Mouse (Mus musculus) mouse embryonic stem cell (cell line): Measurements from ENCODE around the gene Lcp1.

Experiments
- in situ Hi-C, 2 experiments: fragments of 300-500 bp; cut with MboI; formaldehyde crosslinking; loops; 1 replicate in 1 of 2; 3 replicates in 1 of 2; pipeline ENCODE4 v1.14.3; 2019 to 2020; ENCODE audit warnings: low sequenced_read_pairs in 2 of 2, low pct_unique_long_range_greater_than_20kb in 1 of 2, mixed read lengths in 1 of 2; ENCODE audit not compliant: unreplicated experiment in 1 of 2

The Lcp1 gene

DNA sequence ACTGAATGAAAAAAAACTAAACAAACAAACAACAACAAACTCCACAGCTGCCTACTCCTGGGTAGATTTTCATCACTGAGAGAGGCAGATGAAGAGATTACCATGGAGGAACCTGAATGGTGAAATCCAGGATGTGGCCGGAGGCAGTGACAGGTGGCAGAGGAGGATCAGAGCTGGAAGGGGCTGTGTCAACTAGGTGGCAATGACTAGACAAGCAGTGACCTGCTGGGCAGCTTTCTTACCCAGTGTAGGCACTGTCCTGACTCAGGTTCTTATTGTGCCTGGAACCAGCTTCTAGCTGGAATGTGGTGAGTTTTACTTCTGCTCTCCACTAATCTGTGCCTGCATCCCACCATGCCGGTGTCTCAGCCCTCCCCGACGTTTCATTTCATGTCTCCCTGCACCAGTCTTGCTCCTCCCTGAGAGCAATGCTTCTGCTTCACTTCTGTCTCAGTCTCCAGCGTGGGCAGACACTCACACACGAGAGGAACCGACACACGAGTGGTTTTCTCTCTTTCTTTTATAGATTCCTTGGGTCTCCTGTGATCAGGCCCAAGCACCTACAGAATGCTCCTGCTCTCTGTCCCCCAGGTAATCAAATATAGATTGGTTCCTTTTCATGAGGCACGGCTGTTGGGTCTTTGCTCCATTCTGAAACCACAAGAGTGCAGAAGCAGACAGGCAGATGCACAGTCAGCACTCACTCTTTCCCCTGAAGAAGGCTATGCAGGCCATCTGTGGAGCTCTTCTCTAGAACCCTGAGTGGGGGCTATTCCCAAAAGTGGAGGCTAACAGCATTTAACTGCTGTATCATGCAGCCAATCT is 44.0 kb downstream of the Lcp1 start:
- in situ Hi-C loops: no loop called here

DNA sequence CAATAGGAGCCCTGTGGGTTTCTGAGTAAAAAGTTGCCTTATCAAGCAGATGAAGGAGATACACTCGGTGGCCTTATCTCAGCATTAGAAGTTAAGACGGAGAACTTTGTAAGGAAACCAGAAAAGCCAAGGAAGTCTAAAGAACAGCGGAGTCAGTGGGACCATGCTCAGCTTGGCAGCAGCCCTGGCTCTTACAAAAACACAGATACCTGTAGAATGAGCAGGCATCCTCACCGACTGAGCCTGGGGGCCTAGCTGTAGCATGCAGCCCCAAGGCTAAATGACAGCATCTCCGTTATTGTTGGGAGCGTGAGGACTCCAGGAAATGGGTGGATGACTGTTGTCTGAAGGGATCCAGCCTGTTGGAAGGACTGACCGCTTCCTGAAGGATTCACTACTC is 44.9 kb downstream of the Lcp1 start:
- in situ Hi-C loops: no loop called here

DNA sequence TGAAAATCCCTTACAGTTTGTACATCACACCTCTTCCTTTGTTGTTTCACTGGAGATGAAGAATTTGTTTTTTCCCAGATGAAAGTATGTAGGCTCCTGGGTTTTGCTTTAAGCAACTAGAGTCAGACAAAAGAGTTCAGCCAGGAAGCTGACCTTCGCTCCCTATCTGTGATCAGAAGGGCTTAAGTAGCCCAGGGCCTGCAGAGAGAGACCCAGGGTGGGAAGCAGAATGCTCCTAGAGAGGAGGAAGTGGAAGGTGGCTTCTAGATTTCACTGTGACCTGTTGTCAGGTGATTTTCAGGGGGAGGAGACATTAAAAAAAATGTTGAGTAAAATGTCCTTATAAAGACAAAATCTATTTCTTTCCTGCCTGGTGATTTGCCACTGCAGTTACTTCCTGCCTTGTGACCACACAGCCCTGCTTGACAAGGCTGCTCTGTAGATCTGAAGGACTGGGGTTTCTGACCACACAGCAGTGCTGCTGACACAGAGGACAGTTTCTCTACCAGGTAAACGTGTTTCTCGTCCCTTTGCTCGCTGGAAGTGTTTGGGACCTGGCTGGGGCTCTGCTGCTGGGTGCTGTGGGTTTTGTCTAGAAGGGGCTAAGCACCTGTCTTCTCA is 45.6 kb downstream of the Lcp1 start:
- in situ Hi-C loops: no loop called here

DNA sequence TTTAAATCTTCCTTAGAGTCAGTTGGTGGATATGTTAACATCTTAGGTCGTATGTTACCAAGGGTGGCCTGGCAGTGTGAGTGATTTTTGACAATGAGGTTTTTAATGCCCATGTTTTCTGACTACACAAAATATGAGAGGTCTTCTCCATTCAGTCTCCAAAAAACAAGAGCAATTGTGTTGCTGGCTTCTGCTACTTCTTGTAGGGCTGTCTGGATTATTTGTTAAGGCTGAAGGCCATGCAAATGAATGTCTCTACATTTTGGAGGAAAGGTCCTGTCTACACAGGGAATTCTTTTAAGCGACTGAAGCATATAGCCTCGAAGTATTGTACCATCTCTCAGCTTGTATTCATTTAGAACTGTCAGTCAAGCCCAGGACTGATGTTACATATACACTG is 46.5 kb downstream of the Lcp1 start:
- in situ Hi-C loops: no loop called here

DNA sequence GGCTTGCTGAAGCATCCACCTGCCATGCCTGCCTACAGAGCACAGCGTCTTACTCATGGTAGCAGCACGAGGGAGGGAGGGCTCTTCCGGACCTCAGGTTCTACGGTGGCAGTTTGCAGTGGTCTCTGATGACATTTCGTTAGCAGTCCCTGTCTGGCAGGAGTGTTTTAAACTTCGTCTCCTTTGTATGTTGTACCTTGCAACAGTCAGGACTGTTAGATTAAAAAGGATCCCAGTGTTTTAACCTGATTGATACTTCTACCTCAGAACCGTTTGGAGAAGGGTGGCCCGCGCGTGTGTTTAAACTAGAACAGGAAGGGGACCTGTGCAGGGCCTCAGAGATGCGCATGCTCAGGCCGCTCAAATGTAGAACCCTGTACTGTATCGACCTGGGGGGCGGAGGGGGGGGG is 47.5 kb downstream of the Lcp1 start:
- in situ Hi-C loops: no loop called here

DNA sequence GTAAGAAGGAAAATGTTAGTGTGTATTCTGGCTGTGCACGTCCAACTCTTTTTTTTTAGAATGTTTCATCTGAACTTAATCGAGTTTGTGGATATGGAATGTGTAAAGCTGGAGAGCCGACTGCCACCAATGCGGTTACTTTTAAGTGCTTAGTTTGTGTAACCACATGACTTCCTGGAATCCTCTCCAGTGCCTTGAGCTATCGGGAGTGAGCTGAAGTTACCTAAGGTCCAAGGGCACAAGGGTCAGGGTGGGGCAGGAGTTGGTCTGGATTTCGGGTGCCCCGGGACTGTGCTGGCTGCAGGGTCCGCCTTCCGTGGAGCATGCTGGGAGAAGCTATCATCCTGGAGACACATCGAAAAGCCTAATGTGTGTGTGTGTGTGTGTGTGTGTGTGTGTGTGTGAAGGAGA is 47.9 kb downstream of the Lcp1 start:
- in situ Hi-C loops: no loop called here

DNA sequence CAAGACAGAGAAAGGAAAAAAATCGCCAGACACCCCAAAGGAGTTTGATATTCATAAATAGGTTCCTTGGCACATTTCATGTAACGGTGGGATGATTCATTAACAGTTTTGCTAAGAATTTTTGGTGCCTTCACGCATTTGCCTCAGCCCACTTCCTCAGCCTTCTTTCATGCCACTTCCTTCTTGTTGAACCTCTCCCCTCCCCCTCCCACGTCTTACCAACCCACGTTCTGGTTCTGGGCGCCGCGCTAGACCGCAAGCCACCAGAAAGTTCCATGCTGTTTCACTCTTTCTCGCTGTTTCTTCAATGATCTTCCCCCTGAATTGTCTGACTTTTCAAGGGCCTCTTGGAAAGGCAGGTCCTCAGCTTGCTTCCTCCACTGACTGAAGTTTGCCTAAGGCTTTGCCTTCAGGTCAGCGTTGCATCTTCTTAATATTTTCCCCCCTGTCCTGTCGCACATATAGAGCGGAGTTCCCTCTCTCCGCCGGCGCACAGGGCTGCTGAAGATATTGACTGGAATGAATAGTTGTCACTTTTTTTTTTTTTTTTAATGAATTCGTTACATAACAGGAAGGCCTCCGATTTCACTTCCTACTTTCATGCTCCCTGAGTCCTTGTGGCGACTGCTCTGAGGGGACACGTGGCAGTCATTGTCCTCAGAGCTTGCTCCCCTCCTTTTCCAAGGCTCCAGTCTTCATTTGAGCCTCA is 48.5 kb downstream of the Lcp1 start:
- in situ Hi-C loops: no loop called here

DNA sequence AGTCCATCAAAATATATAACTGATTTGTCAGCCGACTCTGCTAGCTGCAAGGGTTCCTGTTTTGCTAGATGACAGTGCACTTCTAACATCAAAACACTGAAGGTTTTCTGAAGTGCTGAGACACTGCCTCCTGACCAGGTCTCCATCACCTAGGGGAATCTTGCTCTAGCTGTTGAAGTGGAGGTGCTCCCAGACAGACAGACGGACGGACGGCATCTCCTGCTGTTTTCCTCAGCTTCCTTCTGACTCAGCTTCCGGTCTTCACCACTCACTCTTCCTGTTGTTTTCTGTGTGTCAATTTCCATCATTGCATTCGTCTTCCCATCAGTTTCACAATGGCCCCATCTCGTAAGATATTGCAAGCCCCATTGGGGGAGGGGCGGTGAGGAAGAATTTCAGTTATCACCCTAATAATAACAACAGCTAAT is 49.7 kb downstream of the Lcp1 start:
- in situ Hi-C loops: no loop called here

DNA sequence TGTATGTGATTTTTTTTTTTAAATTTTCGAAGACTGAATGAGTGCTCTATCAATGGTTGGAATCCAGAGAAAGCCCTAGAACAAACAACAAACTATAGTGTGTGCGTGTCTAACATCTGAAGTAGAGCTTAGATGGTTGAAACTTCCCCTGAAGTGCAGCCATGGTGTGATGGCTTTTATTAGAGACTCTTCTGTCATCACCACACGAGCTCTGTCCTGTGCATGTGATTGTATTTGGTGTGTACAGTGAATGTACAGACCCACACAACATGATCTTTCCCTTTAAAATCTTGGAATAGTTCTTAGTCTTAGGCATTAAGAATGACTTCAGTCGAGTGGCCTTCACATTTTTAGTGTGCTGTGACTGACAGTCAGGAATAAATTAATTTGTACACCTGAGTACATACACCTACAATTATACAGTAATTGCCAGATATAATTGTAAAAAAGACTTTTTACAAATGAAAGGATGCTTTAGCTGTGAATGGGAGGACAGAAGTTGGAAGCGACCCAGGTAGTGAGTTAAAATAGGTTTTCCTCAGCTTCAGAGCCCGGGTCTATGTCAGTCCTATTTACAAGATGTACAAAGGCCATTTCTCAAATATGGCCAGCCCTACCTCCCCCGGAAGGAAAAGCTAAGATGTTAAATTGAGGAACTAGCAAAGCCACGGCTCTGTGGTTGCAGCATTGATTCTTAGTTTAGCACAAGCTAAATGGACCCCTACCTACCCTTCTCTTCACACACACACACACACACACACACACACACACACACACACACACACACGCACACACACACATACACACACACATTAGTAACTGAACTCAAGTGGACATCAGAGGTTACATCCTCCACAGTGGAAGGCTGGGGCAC is 50.4 kb downstream of the Lcp1 start:
- in situ Hi-C loops: no loop called here

DNA sequence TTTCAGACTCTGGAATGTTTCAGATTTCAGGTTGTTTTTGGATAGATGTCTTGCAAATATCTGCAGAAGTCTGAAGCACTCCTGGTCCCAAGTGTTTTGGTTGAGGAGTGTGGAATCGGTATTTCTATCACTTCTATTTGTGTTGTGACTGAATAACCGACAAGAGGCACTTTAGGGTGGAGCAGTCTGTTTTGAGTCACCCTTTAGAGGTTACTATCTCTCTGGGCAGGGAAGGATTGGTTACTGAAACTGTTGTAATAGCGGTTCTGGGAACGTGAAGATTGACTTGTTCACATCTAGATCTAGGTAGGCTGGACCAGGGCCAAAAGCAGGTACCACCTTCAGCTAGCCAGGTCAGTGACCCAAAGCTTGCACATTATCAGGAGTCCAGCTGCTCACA is 51.5 kb downstream of the Lcp1 start:
- in situ Hi-C loops: no loop called here

DNA sequence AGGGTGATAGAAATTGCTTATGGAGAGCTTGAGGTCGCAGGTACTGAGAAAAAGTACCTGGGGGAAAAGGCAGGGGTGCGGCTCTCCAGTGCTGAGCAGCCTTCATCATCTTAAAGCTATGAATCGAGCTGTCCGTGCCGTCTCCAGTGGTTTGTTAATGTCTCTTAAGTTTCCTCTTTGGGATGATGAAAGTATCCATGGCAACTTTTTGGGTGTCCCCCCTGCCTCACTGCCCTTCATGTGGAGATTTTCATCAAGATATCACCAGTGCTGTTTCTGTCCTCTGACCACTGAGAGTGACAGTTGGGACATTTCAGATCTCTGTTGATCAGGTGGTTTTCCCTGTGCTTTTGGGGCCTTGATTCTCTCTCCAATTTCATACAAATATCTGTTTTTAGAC is 51.9 kb downstream of the Lcp1 start:
- in situ Hi-C loops: no loop called here

DNA sequence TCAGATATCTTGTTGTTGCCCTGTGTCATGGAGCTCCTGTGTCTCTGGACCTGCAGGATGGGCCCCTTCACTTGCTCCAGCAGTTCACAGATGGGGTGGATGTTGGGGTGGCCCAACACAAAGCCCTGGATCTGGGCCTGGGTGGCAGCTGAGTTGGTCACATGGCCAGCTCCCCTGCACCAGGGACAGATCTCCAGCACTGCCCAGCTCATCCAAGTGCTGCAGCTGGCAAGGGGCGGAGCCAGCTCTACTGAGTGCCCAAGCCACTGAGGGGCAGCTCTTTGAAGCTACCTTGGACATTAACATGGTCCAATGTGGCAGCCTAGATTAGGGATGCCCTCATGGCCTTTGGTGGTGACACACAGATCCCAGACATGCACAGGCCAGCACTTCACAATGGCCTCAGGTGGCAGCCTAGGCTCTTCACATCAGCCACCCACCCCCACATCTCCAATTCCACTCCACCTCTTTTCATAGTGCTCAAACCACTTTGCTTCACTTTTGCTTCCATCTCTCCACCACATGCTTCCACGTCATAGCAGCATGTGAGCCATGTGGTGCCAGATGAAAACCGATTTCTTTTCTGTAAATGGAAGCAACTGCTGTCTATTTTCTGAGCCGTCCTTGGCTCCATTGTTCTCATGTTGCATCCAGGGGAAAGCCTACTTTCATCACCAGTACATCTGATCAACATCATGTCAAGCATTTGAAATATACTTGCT is 53.3 kb downstream of the Lcp1 start:
- in situ Hi-C loops: no loop called here

DNA sequence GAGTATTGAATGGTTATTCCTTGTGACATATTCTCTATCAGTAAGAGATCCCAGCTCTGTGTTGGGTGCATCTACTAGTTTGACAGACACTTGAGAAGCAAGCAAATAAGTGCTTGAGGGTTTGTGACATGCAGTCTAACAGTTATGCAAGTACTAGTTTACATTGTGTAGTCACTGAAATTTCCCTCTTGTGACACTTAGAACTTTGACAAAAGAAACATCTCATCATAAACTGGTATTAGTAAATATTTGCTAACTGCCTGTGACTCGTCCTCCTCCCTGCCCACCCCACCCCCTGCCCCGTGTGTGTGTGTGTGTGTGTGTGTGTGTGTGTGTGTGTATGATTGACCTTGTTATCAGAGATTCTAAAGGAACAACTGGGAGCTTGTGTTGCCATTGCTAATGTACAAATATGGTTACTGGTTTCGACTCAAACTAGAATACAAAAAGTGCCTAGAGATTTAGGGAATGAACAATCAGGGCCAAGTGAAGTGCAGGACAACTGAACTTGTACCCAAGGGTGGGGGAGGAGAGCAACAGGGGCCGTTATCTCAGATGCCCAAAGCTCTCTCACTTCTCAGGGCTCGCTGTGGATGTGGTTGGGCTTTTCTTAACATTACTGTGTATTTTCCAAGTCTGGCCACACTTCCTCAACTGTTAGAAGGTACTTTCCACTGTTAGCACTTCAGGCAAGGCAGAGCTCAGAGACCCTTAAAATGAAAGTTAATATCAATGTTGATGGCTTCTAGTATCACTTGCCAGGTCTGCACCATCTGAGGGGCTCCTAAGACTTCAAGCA is 55.1 kb downstream of the Lcp1 start:
- in situ Hi-C loops: no loop called here

DNA sequence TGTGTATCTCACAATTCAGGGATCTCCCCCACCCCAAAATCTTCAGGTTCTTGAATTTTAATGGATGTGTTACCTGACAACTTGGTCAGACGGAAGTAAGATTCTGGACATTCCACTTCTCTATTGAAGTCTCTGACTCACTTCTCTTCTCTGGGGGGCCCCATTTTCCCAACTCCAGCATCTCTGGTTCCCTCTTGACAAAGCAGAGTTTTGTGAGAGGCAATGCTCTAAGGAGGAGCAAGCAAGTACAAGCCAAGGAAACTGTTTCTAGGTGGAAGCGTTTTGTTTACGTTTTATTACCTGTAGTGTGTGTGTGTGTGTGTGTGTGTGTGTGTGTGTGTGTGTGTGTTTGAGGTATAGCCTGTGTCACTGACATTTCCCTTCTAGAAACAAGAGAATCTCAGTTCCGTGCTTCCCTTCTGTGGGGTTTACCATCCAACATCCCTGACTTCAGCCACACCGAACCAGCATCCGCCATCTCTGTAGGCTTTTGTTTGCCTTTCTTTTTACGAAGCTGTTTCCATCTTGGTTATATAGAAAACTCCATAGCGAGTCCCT is 56.0 kb downstream of the Lcp1 start:
- in situ Hi-C loops: no loop called here

DNA sequence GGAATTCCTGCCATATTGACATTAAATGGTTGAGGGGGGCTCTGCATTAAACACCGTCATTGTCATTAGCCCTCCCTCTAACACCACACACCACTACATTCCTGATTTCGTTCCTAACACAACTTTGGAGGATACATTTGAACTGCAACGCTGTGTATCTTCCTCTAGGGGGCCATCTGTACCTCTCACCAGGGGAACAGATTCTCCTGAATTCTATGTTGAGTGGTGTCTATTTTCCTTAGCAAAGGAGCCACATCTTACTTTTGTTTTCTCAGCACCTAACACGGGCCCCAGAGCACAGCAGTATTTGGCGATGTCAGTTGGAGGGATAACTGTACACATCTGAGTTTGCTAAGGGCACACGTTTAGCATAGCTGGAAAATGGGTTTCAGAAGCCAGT is 57.6 kb downstream of the Lcp1 start:
- in situ Hi-C loops: no loop called here

DNA sequence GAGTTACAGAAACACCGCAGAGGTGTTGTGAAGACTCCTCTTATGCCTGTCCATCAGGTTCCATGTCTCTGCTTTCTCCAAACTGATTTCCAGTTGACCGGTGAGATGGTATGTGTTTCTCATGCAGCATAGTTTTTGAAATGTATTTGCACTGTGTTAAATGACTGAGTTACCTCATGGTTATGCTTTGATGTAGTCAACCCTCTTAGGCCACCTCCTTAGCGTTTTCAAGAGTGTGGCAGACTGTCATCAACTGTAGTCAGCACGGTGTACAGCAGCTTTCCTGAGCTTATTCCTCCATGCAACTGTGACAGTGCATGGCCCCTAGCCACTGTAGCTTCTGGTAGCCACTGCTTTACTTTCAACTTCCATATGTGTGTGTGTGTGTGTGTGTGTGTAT is 58.1 kb downstream of the Lcp1 start:
- in situ Hi-C loops: no loop called here

DNA sequence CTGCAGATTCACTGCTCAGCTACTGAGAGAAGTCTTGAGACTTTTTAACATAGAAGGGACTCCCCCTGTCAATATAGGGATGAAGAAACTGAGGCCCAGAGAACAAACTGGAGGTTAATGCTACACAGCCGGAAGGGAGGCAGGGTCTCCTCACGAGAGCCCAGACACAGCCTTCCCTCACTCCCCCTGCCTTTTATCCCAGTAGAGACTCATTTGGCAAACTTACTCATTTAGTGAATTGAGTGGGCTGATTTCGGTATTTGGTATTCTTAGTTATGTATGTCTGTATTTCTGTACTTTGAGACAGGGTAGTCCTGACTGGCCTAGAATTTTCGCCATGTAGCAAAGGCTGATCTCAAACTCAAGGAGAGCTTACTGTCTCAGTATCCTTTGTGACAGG is 59.8 kb downstream of the Lcp1 start:
- in situ Hi-C loops: no loop called here
